Mouse (Mus musculus) right cerebral cortex, postnatal 10 days (tissue): ENCODE data around the gene Kif20b.

Experiments
- DNase-seq, 2 experiments: peaks; one replicate each; pipeline ENCODE4 v3.0.0; 2021; ENCODE audit warnings: low spot score in 2 of 2

Kif20b gene

DNA sequence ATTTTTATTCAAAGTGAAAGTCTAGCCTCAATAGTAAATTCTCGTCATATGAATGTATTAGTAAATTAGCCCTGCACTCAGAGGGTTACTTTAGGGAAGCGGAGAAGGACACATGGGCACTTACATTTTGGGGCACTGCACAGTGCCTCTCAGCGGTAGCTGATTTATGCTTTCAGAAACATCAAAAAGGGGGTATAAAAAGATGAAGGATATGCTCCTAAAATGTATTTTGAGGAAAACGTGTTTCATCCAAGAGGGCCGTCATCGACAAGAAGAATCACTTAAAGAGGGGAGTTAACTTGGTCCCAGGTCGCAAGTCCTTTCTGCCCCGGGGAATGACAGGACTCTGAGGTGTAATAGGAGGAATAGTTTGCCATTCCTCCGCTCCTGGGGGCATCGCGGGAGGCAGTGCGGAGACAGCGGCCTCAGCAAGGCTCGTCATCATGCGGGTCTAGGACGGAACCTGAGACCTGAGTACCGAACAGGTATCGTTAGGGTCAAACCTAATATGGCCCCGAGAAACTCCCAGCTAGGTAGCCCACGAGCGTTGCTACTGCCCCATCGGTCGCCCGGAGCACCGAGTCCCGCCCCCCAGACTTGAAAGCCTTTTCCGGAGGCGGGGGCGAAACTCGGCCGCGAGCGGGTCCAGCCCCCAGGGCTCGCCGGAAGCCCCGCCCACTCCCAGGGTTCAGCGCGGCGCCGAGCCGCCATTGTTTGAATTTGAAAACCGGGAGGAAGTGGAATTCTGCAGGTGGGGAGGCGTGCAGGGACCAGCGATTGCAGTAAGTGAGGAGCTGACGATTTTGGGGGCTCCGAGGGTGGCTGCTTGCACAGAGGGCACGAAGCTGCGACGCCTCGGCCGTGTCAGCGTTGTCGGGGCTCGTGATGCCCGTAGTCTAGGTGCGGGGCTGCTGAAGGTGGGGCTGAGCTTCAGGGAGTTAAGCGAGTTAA is at the start of gene Kif20b:
Gene Kif20b, plus strand, starts transcription at position 710 of the 951 bp plus-strand sequence.
- DNase-seq = peak; percentile 91 to 92

DNA sequence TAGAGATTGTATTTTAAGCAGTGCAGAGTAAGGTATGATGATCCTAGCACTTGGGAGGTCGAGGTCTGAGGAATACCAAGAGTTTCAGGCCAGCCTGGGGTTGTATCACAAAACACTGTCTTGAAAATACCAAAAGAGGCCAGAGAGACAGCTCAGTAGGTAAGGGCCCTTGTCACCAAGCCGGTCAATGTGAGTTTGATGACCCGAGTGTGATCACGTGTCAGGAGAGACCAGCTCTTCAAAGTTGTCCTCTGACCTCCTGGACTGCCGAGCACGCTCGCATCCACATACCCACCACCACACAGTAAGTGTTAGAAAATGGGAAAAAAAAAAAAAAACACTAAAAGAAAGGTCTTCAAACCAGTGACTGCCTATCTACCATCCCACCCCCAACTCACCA is 45.5 kb upstream of the Kif20b start:
- no peak for DNase-seq

GRCm38 (mm10) chr19:34877898-34878602 is 44.1 kb upstream of the Kif20b start:
- DNase-seq = peak; percentile 93 to 96

DNA sequence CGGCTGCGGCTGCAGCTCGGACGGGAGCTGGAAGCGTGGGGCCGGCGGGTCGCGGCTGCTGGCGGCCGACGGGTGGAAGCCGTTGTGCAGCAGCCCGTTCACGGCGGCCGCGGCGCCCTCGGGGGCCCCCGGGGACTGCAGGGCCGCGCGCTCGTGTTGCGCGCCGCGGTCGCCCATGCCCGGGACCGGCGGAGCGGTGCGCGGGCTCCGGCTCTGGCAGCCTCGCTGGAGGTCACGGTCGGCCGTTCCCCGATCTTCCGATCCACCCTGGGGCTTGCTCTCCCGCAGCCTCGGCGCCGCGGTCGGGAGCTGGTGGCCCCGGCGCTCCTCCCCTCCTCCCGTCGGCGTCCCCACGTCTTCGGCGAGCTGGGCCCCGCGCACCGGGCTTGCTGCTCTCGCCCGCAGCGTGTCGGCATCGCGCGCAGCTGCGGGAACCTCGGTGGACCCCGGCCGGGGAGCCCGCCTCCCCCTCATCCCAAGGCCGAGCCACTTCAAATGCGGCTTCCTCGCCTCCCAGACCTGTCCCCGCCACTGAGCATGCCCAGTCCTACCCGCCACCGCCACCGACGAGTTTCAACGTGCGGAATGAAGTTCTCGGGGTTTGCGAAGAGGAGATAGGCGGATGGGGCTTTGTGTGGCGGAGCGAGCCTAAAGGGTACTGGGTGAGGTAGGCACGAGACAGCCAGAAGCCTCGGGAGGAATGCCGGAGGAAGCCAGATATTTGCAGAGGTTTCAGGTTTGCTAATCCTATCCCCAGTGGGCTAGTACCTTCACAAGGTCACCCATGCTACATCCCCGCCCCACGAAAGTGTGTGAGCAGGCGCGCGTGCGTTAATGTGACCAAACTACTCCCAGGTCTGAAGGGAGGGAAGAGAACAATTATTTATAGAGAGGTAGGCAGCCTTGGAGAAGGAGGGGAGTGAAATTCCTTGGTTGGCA is 43.3 kb upstream of the Kif20b start, which contains the start of gene Pank1:
Gene Pank1, minus strand, starts transcription at position 853 of the 939 bp plus-strand sequence.
- DNase-seq = peak; percentile 84 to 85

DNA sequence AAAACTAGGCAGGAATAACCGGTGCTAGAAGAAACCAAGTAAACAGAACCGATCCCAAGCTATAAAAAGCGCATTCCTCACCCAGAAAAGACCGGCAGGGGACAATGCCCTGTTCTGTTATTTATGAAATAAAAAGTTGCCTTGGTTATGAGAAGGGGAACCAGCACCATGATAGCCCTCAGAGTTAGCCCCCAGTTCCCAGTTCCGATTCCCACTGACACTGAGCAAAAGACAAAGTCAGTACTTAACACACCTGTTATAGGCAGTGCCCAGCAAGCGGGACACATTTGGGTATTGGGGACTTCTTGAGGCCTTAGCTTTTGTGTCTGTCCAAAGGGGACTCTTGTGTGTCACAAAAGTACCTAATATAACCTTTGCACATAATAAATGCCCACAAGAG is 42.5 kb upstream of the Kif20b start:
- DNase-seq = no peak

DNA sequence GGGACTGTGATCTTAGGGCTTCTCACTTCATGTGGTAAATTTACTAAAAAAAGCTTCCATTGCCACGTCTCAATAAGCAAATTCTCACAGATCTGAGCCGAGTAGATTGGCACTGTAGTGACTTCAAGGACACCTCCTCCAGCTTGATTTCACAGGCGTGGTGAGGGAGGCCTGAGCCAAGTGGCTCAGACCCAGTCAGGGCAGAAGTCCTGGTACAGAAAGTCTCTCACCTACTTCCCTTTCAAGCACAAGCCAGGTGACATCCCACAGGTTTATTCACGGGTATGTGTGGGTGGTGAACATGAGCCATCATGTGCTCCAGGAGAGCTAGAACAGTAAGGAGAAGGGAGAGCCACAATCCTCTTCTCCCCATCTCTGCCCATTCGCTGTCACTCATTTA is 41.0 kb upstream of the Kif20b start:
- DNase-seq = no peak

GRCm38 (mm10) chr19:34882443-34882842 is 39.7 kb upstream of the Kif20b start:
- DNase-seq = no peak

- DNase-seq = no peak
These were observed 38.5 kb upstream of the Kif20b start for GRCm38 (mm10) chr19:34883526-34884224.

GRCm38 (mm10) chr19:34886324-34886723 is 35.8 kb upstream of the Kif20b start:
- DNase-seq = no peak

- no peak for DNase-seq
These were observed 31.2 kb upstream of the Kif20b start for GRCm38 (mm10) chr19:34890981-34891380.

DNA sequence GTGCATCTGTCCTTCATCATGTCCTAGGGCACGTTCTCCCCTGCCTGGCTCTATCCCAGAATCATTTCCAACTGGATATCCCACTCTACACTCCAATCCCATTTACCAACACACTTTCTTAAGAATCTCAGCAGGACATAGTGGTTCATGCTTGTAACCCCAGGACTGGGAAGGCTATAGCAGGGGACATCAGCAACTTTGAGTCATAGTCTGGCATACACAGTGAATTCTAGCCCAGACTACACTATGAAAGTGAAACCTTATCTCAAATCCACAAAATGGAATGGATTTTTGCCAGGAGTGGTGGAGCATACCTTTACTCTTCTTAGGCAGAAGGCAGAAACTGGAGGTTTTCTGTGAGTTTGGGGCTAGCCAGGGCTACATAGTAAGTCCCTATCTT is 30.6 kb upstream of the Kif20b start:
- no peak for DNase-seq

- no peak for DNase-seq
These were observed 27.1 kb upstream of the Kif20b start for GRCm38 (mm10) chr19:34895082-34895481.

GRCm38 (mm10) chr19:34897082-34897965 is 24.8 kb upstream of the Kif20b start:
- DNase-seq = no peak

DNA sequence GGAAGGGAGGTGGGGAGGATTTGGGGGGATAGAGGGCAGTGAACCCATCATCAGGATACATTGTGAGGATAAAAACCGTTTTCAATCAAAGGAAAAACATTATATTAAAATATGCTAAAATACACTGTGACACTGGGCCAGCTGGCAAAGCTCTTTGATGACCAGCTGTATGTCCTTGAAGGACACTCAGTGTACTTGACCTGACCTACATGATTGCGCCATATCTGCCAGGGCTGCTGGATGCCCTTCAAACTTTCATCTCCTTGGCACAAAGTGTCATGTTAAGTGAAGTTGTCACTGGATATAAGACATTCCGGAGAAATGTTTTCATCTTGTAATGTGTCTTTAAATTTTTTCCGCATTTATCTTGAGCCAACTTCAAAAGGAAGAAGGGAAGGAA is 23.2 kb upstream of the Kif20b start:
- DNase-seq = no peak

DNA sequence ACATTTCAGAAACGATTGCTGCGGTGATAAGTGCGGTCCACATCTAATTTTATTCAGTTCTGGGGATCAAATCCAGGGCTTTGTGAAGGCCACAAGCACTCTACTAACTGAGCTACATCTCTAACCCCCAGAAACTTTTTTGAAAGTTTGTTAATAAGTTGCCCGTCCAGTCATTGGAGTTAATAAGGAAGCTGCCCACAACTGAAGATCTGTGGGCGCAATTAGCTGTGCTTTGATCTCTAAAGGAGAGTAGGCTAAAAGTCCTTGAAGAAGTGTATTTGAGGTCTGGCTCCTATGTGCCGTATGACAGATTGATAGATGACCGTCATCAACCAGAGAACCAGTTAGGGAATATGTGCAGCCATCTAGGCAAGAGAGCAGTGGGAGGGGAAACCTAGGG is 20.9 kb upstream of the Kif20b start:
- no peak for DNase-seq

GRCm38 (mm10) chr19:34901735-34902134 is 20.4 kb upstream of the Kif20b start:
- DNase-seq = no peak

DNA sequence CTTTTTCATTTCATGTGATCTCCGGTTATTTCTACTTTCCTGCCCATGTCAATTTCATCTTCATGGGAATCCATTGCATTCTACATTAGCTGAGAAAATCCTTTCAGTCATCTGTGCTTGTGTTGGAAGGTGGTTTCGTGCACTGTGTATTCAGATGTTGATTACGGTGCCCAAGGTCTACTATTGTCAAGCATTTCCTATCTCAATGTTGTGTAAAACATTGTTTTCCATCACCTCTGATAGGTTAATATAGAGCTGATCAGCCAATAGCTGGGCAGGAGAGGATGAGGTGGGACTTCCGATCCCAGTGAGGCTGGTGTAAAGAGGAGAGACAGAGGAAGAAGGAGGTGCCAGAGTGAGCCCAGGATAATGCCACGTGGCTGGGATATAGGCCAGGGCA is 18.1 kb upstream of the Kif20b start:
- DNase-seq = no peak

DNA sequence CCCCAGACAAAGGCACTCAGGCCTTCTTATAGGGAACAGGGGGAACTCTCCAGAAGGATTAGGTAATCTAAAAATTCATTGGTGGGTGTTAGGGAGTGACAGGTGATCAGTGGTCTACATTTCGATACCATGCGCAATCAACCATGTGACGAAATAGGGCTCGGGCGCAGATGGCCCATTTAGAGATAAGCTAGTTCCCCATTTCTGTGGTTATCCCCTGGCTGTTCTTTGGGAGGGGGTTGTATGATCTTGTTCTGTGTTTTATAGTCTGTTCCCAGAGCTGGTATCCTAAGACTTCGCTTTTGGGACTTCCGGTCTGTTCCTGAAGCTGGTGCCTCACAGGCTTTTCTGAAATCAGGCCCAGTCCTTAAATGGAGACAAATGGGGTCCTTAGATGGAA is 16.7 kb upstream of the Kif20b start:
- DNase-seq = no peak

- no peak for DNase-seq
These were observed 15.4 kb upstream of the Kif20b start for GRCm38 (mm10) chr19:34906772-34907171.

GRCm38 (mm10) chr19:34912366-34912765 is 9.8 kb upstream of the Kif20b start:
- no peak for DNase-seq
